Mouse (Mus musculus) cerebellum, postnatal 25 days (tissue): ENCODE data around the gene Rhox3c.
"Not testable (repeated sequence)": the region's sequence is repeated elsewhere in the genome, so short reads cannot be mapped to it uniquely, and the experiment has no call there.

ENCODE experiments used
- DNase-seq, 2 experiments: peaks; one replicate each; pipeline ENCODE4 v3.0.0; 2021; ENCODE audit warnings: mixed read lengths in 2 of 2

The Rhox3c gene

GRCm38 (mm10) chrX:37458285-37458684 lies at the start of gene Rhox3c:
Rhox3c (plus strand) TSS chrX:37458585.
- not testable (repeated sequence) for DNase-seq

- DNase-seq = not testable (repeated sequence)
These were observed 46.6 kb upstream of the Rhox3c start, which contains the start of gene Rhox2b for GRCm38 (mm10) chrX:37411767-37412166. Rhox2b (plus strand) TSS chrX:37412067.

- not testable (repeated sequence) for DNase-seq
These were observed 26.2 kb upstream of the Rhox3c start, which contains the start of gene Rhox4b for GRCm38 (mm10) chrX:37432194-37432593. Rhox4b (plus strand) TSS chrX:37432494.

GRCm38 (mm10) chrX:37453380-37453779 lies 5.0 kb upstream of the Rhox3c start, which contains the start of gene Rhox2c:
Rhox2c (plus strand) TSS chrX:37453680.
- DNase-seq = not testable (repeated sequence)

- not testable (repeated sequence) for DNase-seq
These were observed 21.7 kb downstream of the Rhox3c start, which contains the start of gene Rhox4c for GRCm38 (mm10) chrX:37480037-37480436. Rhox4c (plus strand) TSS chrX:37480337.

GRCm38 (mm10) chrX:37514059-37514458 lies 55.7 kb downstream of the Rhox3c start, which contains the start of gene Rhox4d:
Rhox4d (plus strand) TSS chrX:37514359.
- not testable (repeated sequence) for DNase-seq
